Mouse (Mus musculus) lung, embryonic 16.5 days (tissue): ENCODE data around the gene Cdkn2aipnl. TPM values are rescaled to one million over a fixed set of nuclear protein-coding genes. Genes with fewer than 3 reads are reported as not detected.

Experiments
- ATAC-seq: fragments of 200-750 bp; cut with Nextera tagmentation; 2 replicates; pipeline ENCODE4 v1.8.0; 2017; ENCODE audit warnings: low read depth, mild to moderate bottlenecking, moderate library complexity
- H3K27ac ChIP-seq: fragments of 300-500 bp; sonication (generic); 2 replicates; pipeline ENCODE4 v1.5.1; 2014; ENCODE audit warnings: mild to moderate bottlenecking, control low read depth, low read length
- H3K27me3 ChIP-seq: fragments of 300-500 bp; sonication (generic); 2 replicates; pipeline ENCODE4 v1.6.1; 2014; ENCODE audit warnings: low read depth, low read length, mixed read lengths; ENCODE audit not compliant: control insufficient read depth, insufficient read depth
- H3K36me3 ChIP-seq: fragments of 300-500 bp; sonication (generic); 2 replicates; pipeline ENCODE4 v1.6.1; 2014; ENCODE audit warnings: low read length; ENCODE audit not compliant: control insufficient read depth, insufficient read depth
- H3K4me1 ChIP-seq: fragments of 300-500 bp; sonication (generic); replicated peaks from 2 replicates; pipeline ENCODE4 v1.6.1; 2014; ENCODE audit warnings: low read length, mixed read lengths; ENCODE audit not compliant: control insufficient read depth, insufficient read depth
- H3K4me2 ChIP-seq: fragments of 300-500 bp; sonication (generic); 2 replicates; pipeline ENCODE4 v1.6.1; 2014; ENCODE audit warnings: low read depth, low read length, control low read depth
- H3K4me3 ChIP-seq: fragments of 300-500 bp; sonication (generic); 2 replicates; pipeline ENCODE4 v1.5.1; 2014; ENCODE audit warnings: mild to moderate bottlenecking, low read length, control low read depth
- H3K9ac ChIP-seq: fragments of 300-500 bp; sonication (generic); 2 replicates; pipeline ENCODE4 v1.6.1; 2014; ENCODE audit warnings: low read length, control low read depth
- H3K9me3 ChIP-seq: fragments of 300-500 bp; sonication (generic); 2 replicates; pipeline ENCODE4 v1.6.1; 2016; ENCODE audit warnings: low read length; ENCODE audit not compliant: control insufficient read depth
- WGBS: fragments of 180-500 bp; shearing (Covaris S2); extraction: QIAGEN DNeasy Blood & Tissue Kit; methylation state at CpG from one replicate; pipeline ENCODE4 v1.1.7; 2014; 5-methylcytosine and 5-hydroxymethylcytosine counted together
- polyA plus RNA-seq: library from polyadenylated mRNA; unstranded; fragments of >200 nt; fragmentation: Nextera tagmentation; extraction: Ambion mirVana; gene quantifications from 2 replicates; pipeline ENCODE4 v1.2.1, GENCODE M21; 2015

The Cdkn2aipnl gene
- polyA plus RNA-seq, 1 experiment from 2014 or later, result 106 TPM

DNA sequence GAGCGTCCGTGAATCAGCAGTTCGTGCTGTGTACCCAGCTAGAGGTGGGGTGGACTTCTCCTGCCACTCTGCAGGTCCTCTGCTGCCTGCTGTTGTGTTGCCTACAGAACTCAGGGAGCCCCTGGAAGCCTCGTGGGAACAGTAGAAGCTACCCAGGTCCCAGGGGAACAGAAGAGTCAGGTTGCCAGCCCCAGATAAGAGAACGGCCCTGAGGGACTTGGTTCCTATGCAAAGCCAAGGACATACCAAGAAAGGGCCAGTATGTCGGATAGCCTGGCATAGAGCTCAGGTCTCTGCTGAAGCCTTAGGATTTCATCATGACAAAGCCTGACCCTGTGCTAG is 24.0 kb upstream of the Cdkn2aipnl start:
- H3K27me3 ChIP-seq, result no peaks in the 10 kb centered on the region
- no peak for ATAC-seq
- H3K36me3 ChIP-seq, result no peaks in the 10 kb centered on the region
- no peak overlapping the region for H3K4me2 ChIP-seq
- 36% methylated on average over 6 of the region's 6 CpGs for WGBS
- no peaks in the 10 kb centered on the region for H3K9me3 ChIP-seq
- peaks cover 16% of the 10 kb centered on the region; the same call in 1 of the 2 replicates for H3K4me1 ChIP-seq
- H3K9ac ChIP-seq, result no peak overlapping the region
- H3K27ac ChIP-seq, result no peak overlapping the region
- H3K4me3 ChIP-seq, result no peak overlapping the region

DNA sequence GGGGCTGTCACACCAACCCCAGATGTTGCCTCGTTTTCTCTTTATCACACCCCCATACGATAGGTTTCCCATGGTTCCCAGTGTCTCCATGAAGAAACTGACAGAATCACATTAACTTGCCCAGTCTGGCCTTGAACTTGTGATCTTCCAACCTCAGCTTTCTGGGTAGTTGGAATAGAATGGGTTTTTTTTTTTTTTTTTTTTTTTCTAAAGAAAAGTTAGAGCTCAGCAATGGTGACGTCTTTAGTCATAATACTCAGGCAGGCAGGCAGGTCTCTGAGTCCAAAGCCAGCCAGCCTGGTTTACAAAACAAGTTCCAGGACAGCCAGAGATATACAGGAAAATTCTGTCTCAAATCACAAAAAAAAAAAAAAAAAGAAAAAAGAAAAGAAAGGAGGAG is 23.2 kb upstream of the Cdkn2aipnl start:
- Histone ChIP-seq H3K9me3 (no peaks in the 10 kb centered on the region), H3K4me2 (no peak overlapping the region), H3K4me1 (peaks cover 13% of the 10 kb centered on the region; the same call in 1 of the 2 replicates), H3K27ac (no peak overlapping the region), H3K4me3 (no peak overlapping the region), H3K9ac (no peak overlapping the region), H3K36me3 (no peaks in the 10 kb centered on the region), H3K27me3 (no peaks in the 10 kb centered on the region)
- no peak for ATAC-seq
- 63% methylated on average over 3 of the region's 3 CpGs for WGBS

DNA sequence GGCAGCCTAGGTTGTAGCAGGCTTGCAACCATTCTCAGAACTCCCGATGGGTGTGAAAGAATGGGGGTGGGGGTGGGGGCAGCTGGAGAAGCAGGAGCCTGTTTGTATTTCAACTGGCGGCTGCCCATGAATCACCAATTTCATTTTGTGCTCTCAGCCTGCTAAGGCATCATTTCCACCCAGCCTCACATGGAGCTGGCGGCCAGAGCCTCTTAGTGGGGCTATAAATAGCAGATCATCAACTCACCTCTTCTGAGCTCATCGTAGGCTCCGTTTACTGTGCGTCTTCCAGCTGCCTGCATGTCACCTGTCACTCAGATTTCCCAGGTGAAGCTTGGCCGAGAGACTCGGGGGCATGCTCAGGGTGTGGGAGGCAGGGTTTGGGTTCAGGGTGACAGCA is 21.9 kb upstream of the Cdkn2aipnl start:
- WGBS, result 5% methylated on average over 8 of the region's 8 CpGs
- Histone ChIP-seq H3K4me3 (no peak overlapping the region), H3K36me3 (no peaks in the 10 kb centered on the region), H3K4me1 (0 out of 2 replicates have a peak, but pooled peaks cover 5% of the 10 kb centered on the region), H3K9ac (0 out of 2 replicates have a peak overlapping the region, but pooled peaks have one; percentile 21), H3K27me3 (no peaks in the 10 kb centered on the region), H3K27ac (no peak overlapping the region), H3K4me2 (no peak overlapping the region), H3K9me3 (no peaks in the 10 kb centered on the region)
- no peak for ATAC-seq

DNA sequence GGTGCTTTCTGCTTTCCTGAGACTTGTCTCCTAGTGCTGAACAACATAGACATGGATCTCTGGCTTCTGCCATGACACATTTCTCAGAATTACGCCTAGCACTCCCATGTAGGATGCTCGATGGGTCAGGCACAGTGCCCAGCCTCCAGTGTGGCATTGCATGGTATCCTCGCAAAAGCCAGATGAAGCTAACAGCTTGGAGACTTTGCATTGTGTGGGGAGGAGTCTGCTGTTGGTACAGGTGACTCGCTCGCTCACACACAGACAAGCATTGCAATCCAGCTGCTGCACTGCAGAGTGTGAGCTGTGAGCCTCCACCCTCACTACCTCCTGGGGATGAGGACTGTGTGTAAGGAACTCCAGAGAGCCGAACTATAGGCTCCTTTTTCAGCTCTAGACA is 21.3 kb upstream of the Cdkn2aipnl start:
- Histone ChIP-seq H3K4me1 (0 out of 2 replicates have a peak, but pooled peaks cover 2% of the 10 kb centered on the region), H3K27ac (no peak overlapping the region), H3K4me3 (no peak overlapping the region), H3K9ac (no peak overlapping the region), H3K36me3 (no peaks in the 10 kb centered on the region), H3K9me3 (no peaks in the 10 kb centered on the region), H3K27me3 (no peaks in the 10 kb centered on the region), H3K4me2 (no peak overlapping the region)
- no peak for ATAC-seq
- WGBS, result 63% methylated on average over 6 of the region's 6 CpGs

DNA sequence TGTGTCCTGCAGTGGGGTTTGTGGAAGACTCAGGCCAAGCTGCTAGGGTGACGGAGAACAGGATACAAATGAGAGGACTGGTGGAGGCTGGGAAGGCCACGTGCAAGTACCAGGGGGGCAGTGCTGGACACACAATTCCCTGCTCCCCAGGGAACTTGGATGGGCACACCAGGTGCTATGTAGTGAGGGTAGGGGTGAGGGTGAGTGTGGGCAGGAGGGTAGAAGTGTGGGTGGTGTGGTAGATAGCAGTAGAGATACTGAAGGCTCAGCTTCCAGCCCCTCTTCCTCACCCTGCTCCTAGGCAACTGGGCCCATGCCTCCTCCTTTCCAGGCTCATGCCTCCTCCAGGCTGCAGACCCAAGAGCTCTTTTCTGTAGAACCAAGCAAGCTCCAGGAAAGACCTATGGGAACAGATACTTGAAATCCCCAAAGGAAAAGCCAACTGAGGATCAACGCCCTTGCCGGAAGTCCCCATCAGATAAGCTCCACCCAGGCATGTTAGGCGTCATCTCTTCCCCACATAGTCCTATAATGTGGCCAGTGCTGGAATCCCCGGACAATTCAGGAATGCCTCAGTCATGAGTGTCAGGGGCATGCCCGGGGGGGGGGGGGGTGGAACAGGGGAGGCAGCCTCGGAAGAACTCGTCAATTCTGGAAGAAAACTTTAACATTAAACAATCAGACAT is 18.2 kb upstream of the Cdkn2aipnl start:
- no peak overlapping the region for H3K4me3 ChIP-seq
- no peak overlapping the region for H3K27ac ChIP-seq
- ATAC-seq, result no peak
- H3K27me3 ChIP-seq, result no peaks in the 10 kb centered on the region
- no peaks in the 10 kb centered on the region for H3K9me3 ChIP-seq
- 54% methylated on average over 9 of the region's 9 CpGs for WGBS
- H3K4me2 ChIP-seq, result no peak overlapping the region
- H3K36me3 ChIP-seq, result no peaks in the 10 kb centered on the region
- H3K4me1 ChIP-seq, result no peaks in the 10 kb centered on the region
- no peak overlapping the region for H3K9ac ChIP-seq

DNA sequence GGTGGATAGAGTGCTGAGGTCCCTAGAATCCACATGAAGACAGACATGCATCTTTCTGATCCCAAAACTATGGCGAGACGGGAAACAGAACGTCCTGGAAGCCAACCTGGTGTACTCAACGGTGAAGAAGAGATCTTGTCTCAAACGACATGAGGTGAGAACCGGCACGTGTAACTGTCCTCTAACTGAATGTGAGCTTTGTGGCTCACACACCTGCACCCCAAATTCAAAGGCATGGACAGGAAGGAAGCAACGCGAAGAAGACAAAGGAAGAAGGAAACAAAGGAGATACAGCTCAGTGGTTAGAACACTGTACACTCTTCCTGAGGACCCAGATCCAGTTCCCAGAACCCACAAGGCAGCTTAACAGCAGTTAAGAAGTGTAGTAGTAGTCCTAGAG is 17.5 kb upstream of the Cdkn2aipnl start:
- Histone ChIP-seq H3K9ac (no peak overlapping the region), H3K4me3 (no peak overlapping the region), H3K27ac (no peak overlapping the region), H3K36me3 (no peaks in the 10 kb centered on the region), H3K9me3 (no peaks in the 10 kb centered on the region), H3K4me1 (no peaks in the 10 kb centered on the region), H3K4me2 (no peak overlapping the region), H3K27me3 (no peaks in the 10 kb centered on the region)
- WGBS, result 86% methylated on average over 9 of the region's 9 CpGs
- ATAC-seq, result no peak

DNA sequence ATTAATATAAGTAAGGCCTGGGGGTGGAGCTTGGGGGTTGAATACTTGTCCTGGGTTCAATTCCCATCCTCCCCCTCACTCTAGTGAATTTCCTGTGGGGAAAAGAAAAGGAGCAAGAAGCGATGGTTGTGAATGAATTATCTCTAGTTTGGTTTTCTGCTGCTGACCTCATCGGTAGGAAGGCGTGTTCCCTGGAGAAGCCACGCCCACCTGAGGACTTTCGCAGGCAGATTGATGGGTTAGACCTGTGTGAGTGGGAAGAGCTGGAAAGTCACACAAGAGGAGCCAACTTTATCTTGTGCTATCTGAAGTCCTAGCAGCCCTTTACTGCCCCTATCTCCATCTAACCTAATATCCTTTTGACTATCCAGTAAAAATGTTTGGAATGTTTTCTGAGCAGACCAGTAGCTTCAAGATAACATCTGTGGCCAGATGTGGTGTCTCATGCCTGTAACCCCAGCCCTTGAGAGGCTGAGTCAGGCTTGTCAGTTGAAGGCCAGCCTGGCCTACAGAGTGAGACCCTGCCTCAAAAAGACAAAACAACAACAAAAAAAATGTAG is 15.5 kb upstream of the Cdkn2aipnl start:
- Histone ChIP-seq H3K4me2 (no peak overlapping the region), H3K4me3 (no peak overlapping the region), H3K36me3 (no peaks in the 10 kb centered on the region), H3K4me1 (no peaks in the 10 kb centered on the region), H3K27me3 (no peaks in the 10 kb centered on the region), H3K9ac (no peak overlapping the region), H3K9me3 (no peaks in the 10 kb centered on the region), H3K27ac (no peak overlapping the region)
- ATAC-seq, result no peak
- WGBS, result 42% methylated on average over 5 of the region's 5 CpGs

DNA sequence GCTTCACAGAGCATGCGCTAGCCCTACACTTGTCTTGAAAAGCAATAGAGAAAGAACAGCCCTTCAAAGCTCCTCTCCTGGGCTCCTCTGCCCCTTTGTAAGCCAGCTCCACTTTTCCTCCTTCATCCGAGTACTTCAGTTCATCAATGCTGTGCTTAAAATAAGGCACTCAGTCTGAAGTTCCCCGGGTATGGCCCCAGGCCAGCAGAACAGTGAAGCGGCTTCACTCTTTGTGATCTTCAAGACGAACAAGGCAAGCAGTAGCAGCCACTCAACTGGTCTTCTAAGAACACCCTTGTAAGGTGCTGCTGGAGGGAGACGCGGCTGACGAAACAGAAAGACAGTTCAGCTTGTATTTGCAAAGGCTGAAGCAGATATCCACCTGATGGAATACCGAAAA is 11.3 kb upstream of the Cdkn2aipnl start:
- H3K4me2 ChIP-seq, result peak overlapping the region; percentile 13; the same call in 1 of the 2 replicates
- H3K9me3 ChIP-seq, result no peaks in the 10 kb centered on the region
- H3K9ac ChIP-seq, result no peak overlapping the region
- H3K27me3 ChIP-seq, result no peaks in the 10 kb centered on the region
- no peak for ATAC-seq
- no peaks in the 10 kb centered on the region for H3K4me1 ChIP-seq
- no peak overlapping the region for H3K27ac ChIP-seq
- H3K36me3 ChIP-seq, result no peaks in the 10 kb centered on the region
- WGBS, result 48% methylated on average over 9 of the region's 9 CpGs
- no peak overlapping the region for H3K4me3 ChIP-seq

DNA sequence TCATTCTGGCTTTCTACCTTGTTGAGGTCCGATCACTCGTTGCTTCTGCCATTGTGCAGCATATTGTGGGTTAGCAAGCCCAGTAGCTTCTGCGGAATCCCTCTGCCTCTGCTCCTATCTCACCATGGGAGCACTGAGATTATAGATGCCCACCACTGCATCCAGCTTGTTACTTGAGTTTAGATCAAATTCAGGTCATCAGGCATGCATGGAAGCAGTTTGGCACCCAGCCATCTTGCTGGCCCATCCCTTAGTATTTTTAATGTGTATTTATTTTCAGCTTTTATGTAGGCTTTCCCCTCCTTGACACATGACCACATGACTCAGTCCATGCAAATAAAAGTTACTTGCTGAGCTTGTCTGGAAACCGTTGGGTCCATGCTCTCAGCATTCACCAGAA is 9.7 kb upstream of the Cdkn2aipnl start:
- no peak overlapping the region for H3K27ac ChIP-seq
- no peak overlapping the region for H3K4me3 ChIP-seq
- 75% methylated on average over 4 of the region's 4 CpGs for WGBS
- H3K4me1 ChIP-seq, result no peaks in the 10 kb centered on the region
- no peaks in the 10 kb centered on the region for H3K27me3 ChIP-seq
- H3K9ac ChIP-seq, result no peak overlapping the region
- H3K9me3 ChIP-seq, result no peaks in the 10 kb centered on the region
- H3K4me2 ChIP-seq, result no peak overlapping the region
- H3K36me3 ChIP-seq, result no peaks in the 10 kb centered on the region
- ATAC-seq, result no peak
